Mouse (Mus musculus): Measurements from ENCODE around the gene Nup43.

DNA sequence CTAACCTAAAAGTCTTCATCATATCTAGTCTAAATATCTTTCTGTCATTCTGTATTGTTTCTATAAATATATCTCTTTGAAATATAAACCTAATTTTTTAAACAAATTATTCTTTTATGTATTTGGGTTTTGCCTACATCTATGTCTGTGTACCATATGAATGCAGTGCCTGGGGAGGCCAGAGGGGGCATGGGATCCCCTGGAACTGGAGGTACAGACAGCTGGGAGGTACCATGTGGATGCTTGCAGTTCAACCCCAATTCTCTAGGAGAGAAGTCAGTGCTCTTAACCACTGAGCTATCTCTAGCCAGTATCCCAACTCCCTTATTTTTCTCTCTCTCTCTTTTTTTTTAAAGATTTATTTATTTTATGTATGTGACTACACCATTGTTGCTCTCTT, 28.0 kb downstream of the Nup43 start:
- TF ChIP-seq CTCF (IDR thresholded peaks at IDR 0.05; ENCODE audit: extremely low read depth, insufficient read depth, low read length): no peak
- TF ChIP-seq POLR2A (IDR thresholded peaks at IDR 0.05; ENCODE audit: extremely low read depth, insufficient read depth, low read length): no peak
